Mouse (Mus musculus) small intestine, adult 2 months (tissue): ENCODE data around the gene Cxcl17. TPM values are rescaled to one million over a fixed set of nuclear protein-coding genes. Genes with fewer than 3 reads are reported as not detected.
"Not testable (repeated sequence)": the region's sequence is repeated elsewhere in the genome, so short reads cannot be mapped to it uniquely, and the experiment has no call there.

Source experiments
- H3K27ac ChIP-seq: fragments of 200-500 bp; 2 replicates; pipeline ENCODE4 v1.5.1; 2012; ENCODE audit warnings: low read depth, low read length, control low read depth, inconsistent platforms; ENCODE audit not compliant: insufficient read depth
- H3K27me3 ChIP-seq: fragments of 200-500 bp; 2 replicates; pipeline ENCODE4 v1.6.1; 2012; ENCODE audit warnings: mild to moderate bottlenecking, moderate library complexity, low read length, inconsistent platforms; ENCODE audit not compliant: control insufficient read depth, insufficient read depth
- H3K36me3 ChIP-seq: fragments of 200-500 bp; 2 replicates; pipeline ENCODE4 v1.6.1; 2012; ENCODE audit warnings: mild to moderate bottlenecking, low read length, control low read depth, inconsistent platforms; ENCODE audit not compliant: control insufficient read depth, insufficient read depth
- H3K4me1 ChIP-seq: fragments of 200-500 bp; 2 replicates; pipeline ENCODE4 v1.6.1; 2012; ENCODE audit warnings: low read length, inconsistent platforms, mixed read lengths; ENCODE audit not compliant: control insufficient read depth, insufficient read depth, insufficient read length
- H3K4me3 ChIP-seq: fragments of 200-500 bp; 2 replicates; pipeline ENCODE4 v1.5.1; 2012; ENCODE audit warnings: low read depth, mild to moderate bottlenecking, control low read depth, inconsistent platforms, low read length, moderate library complexity
- CTCF ChIP-seq: fragments of 200-500 bp; IDR thresholded peaks from 2 replicates; pipeline ENCODE4 v1.5.1; 2012; ENCODE audit warnings: low read depth, mild to moderate bottlenecking, control low read depth, inconsistent platforms, low read length, moderate library complexity, mixed read lengths; ENCODE audit not compliant: insufficient replicate concordance, insufficient read length; ENCODE audit errors: extremely low read depth
- POLR2A ChIP-seq: fragments of 200-500 bp; IDR thresholded peaks from 2 replicates; pipeline ENCODE4 v1.6.1; 2012; ENCODE audit warnings: low read depth, mild to moderate bottlenecking, control low read depth, inconsistent platforms, low read length, moderate library complexity
- whole genome bisulfite sequencing: fragments of 180-500 bp; shearing (Covaris S2); methylation state at CpG from one replicate; pipeline ENCODE4 v1.1.7; 2018; 5-methylcytosine and 5-hydroxymethylcytosine counted together
- polyA plus RNA-seq: library from polyadenylated mRNA; depleted of rRNA; stranded (reverse); fragments of >200 nt; gene quantifications from 2 replicates; pipeline ENCODE4 v1.2.3, GENCODE M21; 2012

Gene Cxcl17
- polyA plus RNA-seq, 1 experiment: not detected

DNA sequence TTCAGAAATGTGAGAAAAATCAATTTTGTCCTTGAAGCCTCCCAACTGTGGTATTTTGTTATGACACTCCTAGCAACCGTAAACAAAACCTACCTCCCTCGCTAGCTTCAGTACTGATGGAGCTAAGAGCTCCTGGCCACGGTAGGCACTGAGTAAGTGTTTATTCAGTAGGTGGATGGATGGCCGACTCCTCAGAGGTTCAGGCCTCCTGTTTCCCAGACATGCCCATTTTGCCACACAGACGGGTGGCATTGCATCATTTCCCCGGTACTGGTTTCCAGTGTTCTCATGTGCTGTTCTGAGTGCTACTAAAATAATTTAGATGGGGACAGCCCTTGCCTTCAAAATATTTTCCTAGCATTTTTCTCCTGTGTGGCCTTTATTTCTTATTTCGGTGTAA, 6.2 kb downstream of the Cxcl17 start:
- H3K27me3 ChIP-seq: no peaks in the 10 kb centered on the region
- no peak for TF ChIP-seq CTCF
- no peaks in the 10 kb centered on the region for H3K36me3 ChIP-seq
- peaks cover 3% of the 10 kb centered on the region; the same call in 1 of the 2 replicates for H3K4me1 ChIP-seq
- no peak overlapping the region for H3K27ac ChIP-seq
- no peak overlapping the region for H3K4me3 ChIP-seq
- 75% methylated on average over 7 of the region's 7 CpGs for WGBS

DNA sequence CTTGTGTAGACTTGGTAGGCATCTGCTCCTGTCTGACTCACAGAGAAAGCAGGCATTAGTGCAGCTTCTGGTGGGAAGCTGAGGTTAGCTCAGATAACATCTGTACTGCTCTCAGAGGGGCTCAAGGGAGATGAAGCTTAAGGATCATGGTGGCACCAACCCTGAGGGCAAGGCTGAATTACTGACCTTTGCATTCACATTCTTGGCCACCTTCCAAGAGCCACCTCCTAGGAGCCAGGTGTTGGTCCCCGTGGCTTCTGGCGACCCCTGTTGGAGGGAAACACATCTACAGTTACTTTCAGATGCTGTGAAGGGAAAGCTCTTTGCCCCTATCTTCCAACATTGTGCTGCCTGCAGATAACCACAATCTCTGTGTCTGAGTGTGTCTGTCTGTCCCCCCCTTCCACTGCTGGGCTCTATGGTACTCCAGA, 10.0 kb downstream of the Cxcl17 start:
- H3K4me3 ChIP-seq: no peak overlapping the region
- TF ChIP-seq CTCF (peak; percentile 93), POLR2A (no peak)
- no peaks in the 10 kb centered on the region for H3K27me3 ChIP-seq
- peaks cover 3% of the 10 kb centered on the region; the same call in 1 of the 2 replicates for H3K4me1 ChIP-seq
- 0% methylated on average over 2 of the region's 2 CpGs for WGBS
- no peaks in the 10 kb centered on the region for H3K36me3 ChIP-seq
- no peak overlapping the region for H3K27ac ChIP-seq

DNA sequence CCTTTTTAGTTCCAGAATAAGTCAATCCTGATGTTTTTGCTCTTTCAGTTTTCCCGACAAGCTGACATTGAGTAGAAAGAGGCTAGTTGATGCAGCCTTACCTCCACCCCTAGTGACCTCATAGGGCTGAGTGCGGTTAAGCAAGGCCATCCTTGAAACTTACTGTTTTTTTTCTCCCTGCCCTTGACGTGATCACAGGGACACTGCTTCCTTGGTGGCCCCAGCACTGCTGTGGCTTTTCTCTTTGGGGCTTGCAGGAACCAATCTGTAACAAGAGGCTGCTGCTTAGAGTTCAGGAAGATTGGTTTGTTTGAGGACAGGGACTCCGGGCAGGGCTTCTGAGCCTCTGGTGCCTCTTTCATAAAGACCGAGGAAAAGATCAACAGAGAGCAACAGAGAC, 10.7 kb downstream of the Cxcl17 start:
- Histone ChIP-seq H3K27me3 (no peaks in the 10 kb centered on the region), H3K4me3 (no peak overlapping the region), H3K27ac (no peak overlapping the region), H3K36me3 (no peaks in the 10 kb centered on the region), H3K4me1 (peaks cover 3% of the 10 kb centered on the region; the same call in 1 of the 2 replicates)
- TF ChIP-seq CTCF: no peak
- no peak for TF ChIP-seq POLR2A
- 65% methylated on average over 5 of the region's 5 CpGs for WGBS

DNA sequence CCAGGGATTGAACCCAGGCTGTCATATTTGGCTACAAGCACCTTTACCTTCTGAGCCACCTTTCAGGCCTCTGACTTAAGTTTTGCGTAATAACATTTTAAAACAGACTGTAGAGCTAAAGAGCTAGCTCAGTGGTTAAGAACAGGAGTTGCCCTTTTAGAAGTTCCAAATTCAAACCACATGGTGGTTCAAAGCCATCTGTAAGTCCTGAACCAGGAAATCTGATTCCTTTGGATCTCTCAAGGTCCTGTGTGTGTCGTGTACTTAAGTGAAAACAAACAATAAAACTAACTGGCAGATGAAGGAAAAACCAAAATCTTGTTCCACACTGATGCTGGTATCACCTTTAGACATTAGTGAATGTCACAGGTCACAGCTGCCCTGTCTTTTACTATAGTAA, 11.1 kb downstream of the Cxcl17 start:
- peaks cover 3% of the 10 kb centered on the region; the same call in 1 of the 2 replicates for H3K4me1 ChIP-seq
- WGBS: 59% methylated on average over 2 of the region's 2 CpGs
- H3K27me3 ChIP-seq: no peaks in the 10 kb centered on the region
- H3K4me3 ChIP-seq: no peak overlapping the region
- TF ChIP-seq POLR2A (no peak), CTCF (no peak)
- H3K27ac ChIP-seq: no peak overlapping the region
- no peaks in the 10 kb centered on the region for H3K36me3 ChIP-seq

DNA sequence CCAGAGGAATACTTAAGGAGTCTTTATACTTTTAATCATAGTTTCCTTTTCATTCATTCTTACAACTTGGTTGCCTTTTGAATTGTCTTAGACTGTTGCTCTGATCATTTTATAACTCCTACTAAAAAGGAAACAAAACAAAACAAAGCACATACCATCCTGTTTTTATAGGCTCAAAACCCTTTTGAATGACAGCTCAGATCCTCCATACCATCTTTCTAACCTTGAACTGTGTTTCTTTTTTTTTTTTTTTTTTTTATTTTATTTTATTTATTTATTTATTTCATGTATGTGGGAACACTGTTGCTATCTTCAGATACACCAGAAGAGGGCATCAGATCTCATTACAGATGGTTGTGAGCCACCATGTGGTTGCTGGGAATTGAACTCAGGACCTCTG, 13.7 kb downstream of the Cxcl17 start:
- not testable (repeated sequence) for H3K36me3 ChIP-seq, H3K27me3 ChIP-seq, H3K4me1 ChIP-seq, H3K4me3 ChIP-seq, H3K27ac ChIP-seq

DNA sequence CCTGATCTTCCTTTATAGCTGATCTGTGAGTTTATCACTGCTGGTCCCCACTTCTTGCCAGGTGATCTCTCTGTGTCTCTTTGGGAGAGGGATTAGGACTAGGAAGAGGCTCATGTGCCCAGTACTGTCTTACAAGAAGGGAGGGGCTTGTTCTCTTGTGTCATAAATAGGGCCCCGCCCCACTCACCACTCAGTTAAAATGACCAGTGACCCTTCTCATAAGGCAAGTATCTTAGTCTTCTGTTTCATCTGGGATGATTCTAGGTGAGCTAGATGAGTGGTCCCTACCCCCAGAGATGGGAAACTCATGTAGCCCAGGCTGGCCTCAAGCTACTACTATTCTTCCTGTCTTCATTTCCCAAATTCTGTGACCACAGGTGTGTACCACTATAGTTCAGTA, 14.1 kb downstream of the Cxcl17 start, which contains the start of gene Lipe:
Gene Lipe, minus strand, starts transcription at position 101 of the 400 bp plus-strand sequence.
- Histone ChIP-seq H3K36me3 (no peaks in the 10 kb centered on the region), H3K27me3 (no peaks in the 10 kb centered on the region), H3K4me1 (peaks cover 9% of the 10 kb centered on the region), H3K4me3 (no peak within 1 kb of the TSS), H3K27ac (no peak within 1 kb of the TSS)
- no peak for TF ChIP-seq POLR2A
- TF ChIP-seq CTCF: no peak
- 100% methylated on average over 1 of the region's 1 CpGs for WGBS

DNA sequence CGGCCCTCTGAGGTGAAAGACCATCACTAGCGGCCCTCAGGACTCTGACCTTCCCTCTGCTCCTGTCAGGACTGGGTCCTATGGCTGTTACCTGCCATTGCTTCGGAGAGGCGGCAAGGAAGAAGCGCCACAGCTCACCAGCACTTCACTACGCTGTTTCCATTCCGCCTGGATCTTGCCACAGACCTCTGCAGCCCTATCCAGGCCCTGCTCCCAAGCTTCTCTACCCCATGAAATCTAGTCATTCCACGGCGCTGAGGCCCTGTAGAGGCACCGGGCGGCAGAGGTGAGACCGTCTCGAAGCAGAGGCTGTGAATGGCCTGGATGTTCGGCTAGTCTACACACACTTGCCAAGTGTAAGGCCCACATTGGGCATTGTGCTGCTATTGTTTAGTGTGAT, 16.1 kb downstream of the Cxcl17 start:
- Histone ChIP-seq H3K27me3 (no peaks in the 10 kb centered on the region), H3K4me1 (peaks cover 21% of the 10 kb centered on the region), H3K27ac (no peak overlapping the region), H3K36me3 (no peaks in the 10 kb centered on the region), H3K4me3 (no peak overlapping the region)
- TF ChIP-seq CTCF (no peak), POLR2A (no peak)
- WGBS: 97% methylated on average over 14 of the region's 14 CpGs
